Mouse (Mus musculus): ENCODE measurements around the gene Rab26.

GRCm38 (mm10) chr17:24478663-24479380 lies 55.2 kb downstream of the Rab26 start, which contains the start of gene Mlst8:
- TF ChIP-seq EP300 (optimal IDR thresholded peaks at IDR 0.05) (no peak), CTCF (IDR thresholded peaks at IDR 0.05; ENCODE audit: low read depth) (peak; percentile 94)

Data from stomach, postnatal 0 days (tissue).